Mouse (Mus musculus) intestine, embryonic 16.5 days (tissue): ENCODE measurements around the gene Ypel3. TPM values are rescaled to one million over a fixed set of nuclear protein-coding genes. Genes with fewer than 3 reads are reported as not detected.

Source experiments
- polyA plus RNA-seq: library from polyadenylated mRNA; unstranded; fragments of >200 nt; fragmentation: Nextera tagmentation; extraction: Ambion mirVana; gene quantifications from 2 replicates; pipeline ENCODE4 v1.2.1, GENCODE M21; 2015

Gene Ypel3
- polyA plus RNA-seq, 1 experiment from 2014 or later: 59.5 TPM

Other genes with a start within 250 kb of the Ypel3 start
- 180 and 194 TPM in 2 replicates for gene Eif3c, start 210.5 kb upstream of the Ypel3 start, polyA plus RNA-seq
- gene Apobr, start 192.0 kb upstream of the Ypel3 start, polyA plus RNA-seq: 0.65 and 1.5 TPM in 2 replicates
- 44.7 and 54.7 TPM in 2 replicates for gene Cln3, start 191.1 kb upstream of the Ypel3 start, polyA plus RNA-seq
- gene Il27, start 182.0 kb upstream of the Ypel3 start, polyA plus RNA-seq: not detected in 2 replicates
- 70.8 and 73.3 TPM in 2 replicates for gene Nupr1, start 146.1 kb upstream of the Ypel3 start, polyA plus RNA-seq
- gene Sgf29, start 127.6 kb upstream of the Ypel3 start, polyA plus RNA-seq: 42.7 and 49.8 TPM in 2 replicates
- gene Sult1a1, start 100.5 kb upstream of the Ypel3 start, polyA plus RNA-seq: 7.5 and 7.6 TPM in 2 replicates
- 111 and 112 TPM in 2 replicates for gene Bola2, start 81.6 kb upstream of the Ypel3 start, polyA plus RNA-seq
- gene Slx1b, start 81.2 kb upstream of the Ypel3 start, polyA plus RNA-seq: 8.3 and 8.9 TPM in 2 replicates
- gene Coro1a, start 69.2 kb upstream of the Ypel3 start, polyA plus RNA-seq: 38.0 and 38.7 TPM in 2 replicates
- gene Mapk3, start 17.4 kb upstream of the Ypel3 start, polyA plus RNA-seq: 122 and 126 TPM in 2 replicates
- gene Gdpd3, start 10.6 kb upstream of the Ypel3 start, polyA plus RNA-seq: 1.4 and 2.1 TPM in 2 replicates
- 0.36 and 0.37 TPM in 2 replicates for gene Tbx6, start 4.5 kb downstream of the Ypel3 start, polyA plus RNA-seq
- 213 and 215 TPM in 2 replicates for gene Ppp4c, start 15.5 kb downstream of the Ypel3 start, polyA plus RNA-seq
- gene Fam57b, start 20.7 kb downstream of the Ypel3 start, polyA plus RNA-seq: 1.0 and 1.4 TPM in 2 replicates
- not detected in 2 replicates for gene 4930451I11Rik, start 54.7 kb downstream of the Ypel3 start, polyA plus RNA-seq
- 0.37 and 0.62 TPM in 2 replicates for gene Doc2a, start 70.5 kb downstream of the Ypel3 start, polyA plus RNA-seq
- 18.3 and 24.8 TPM in 2 replicates for gene Hirip3, start 85.0 kb downstream of the Ypel3 start, polyA plus RNA-seq
- gene Ino80e, start 85.4 kb downstream of the Ypel3 start, polyA plus RNA-seq: 62.3 and 64.0 TPM in 2 replicates
- gene Taok2, start 107.7 kb downstream of the Ypel3 start, polyA plus RNA-seq: 27.6 and 28.6 TPM in 2 replicates
- gene Tmem219, start 146.0 kb downstream of the Ypel3 start, polyA plus RNA-seq: 34.1 and 35.4 TPM in 2 replicates
- 10.9 and 11.2 TPM in 2 replicates for gene Kctd13, start 151.9 kb downstream of the Ypel3 start, polyA plus RNA-seq
- gene Asphd1, start 172.6 kb downstream of the Ypel3 start, polyA plus RNA-seq: 0.31 and 0.56 TPM in 2 replicates
- gene Sez6l2, start 173.6 kb downstream of the Ypel3 start, polyA plus RNA-seq: 1.5 and 1.7 TPM in 2 replicates
- gene Cdipt, start 199.0 kb downstream of the Ypel3 start, polyA plus RNA-seq: 167 TPM in 2 replicates
- gene Cdiptos, start 199.1 kb downstream of the Ypel3 start, polyA plus RNA-seq: 1.3 and 1.6 TPM in 2 replicates
- 73.7 and 84.9 TPM in 2 replicates for gene Mvp, start 237.7 kb downstream of the Ypel3 start, polyA plus RNA-seq
- 0.78 and 2.5 TPM in 2 replicates for gene Pagr1b, start 239.5 kb downstream of the Ypel3 start, polyA plus RNA-seq
- gene Pagr1a, start 240.4 kb downstream of the Ypel3 start, polyA plus RNA-seq: 69.8 and 82.7 TPM in 2 replicates
- gene Gm42742, start 244.1 kb downstream of the Ypel3 start, polyA plus RNA-seq: 21.9 and 23.5 TPM in 2 replicates
- gene Prrt2, start 244.3 kb downstream of the Ypel3 start, polyA plus RNA-seq: 2.9 and 3.8 TPM in 2 replicates